Mouse (Mus musculus) heart, postnatal 0 days (tissue): ENCODE data around the gene Carmil1. TPM values are rescaled to one million over a fixed set of nuclear protein-coding genes. Genes with fewer than 3 reads are reported as not detected.

Experiments
- ATAC-seq: fragments of 200-750 bp; cut with Nextera tagmentation; 2 replicates; pipeline ENCODE4 v1.8.0; 2017; ENCODE audit warnings: low read depth, moderate number of reproducible peaks, moderate library complexity; ENCODE audit not compliant: insufficient read depth
- DNase-seq: peaks from one replicate; pipeline ENCODE4 v3.0.0-alpha.2; 2016; ENCODE audit warnings: low spot score
- H3K27ac ChIP-seq: fragments of 300-500 bp; sonication (generic); 2 replicates; pipeline ENCODE4 v1.5.1; 2014; ENCODE audit warnings: low read depth, mild to moderate bottlenecking
- H3K27me3 ChIP-seq: fragments of 300-500 bp; sonication (generic); 2 replicates; pipeline ENCODE4 v1.6.1; 2014; ENCODE audit warnings: low read length, mixed read lengths; ENCODE audit not compliant: control insufficient read depth, insufficient read depth
- H3K36me3 ChIP-seq: fragments of 300-500 bp; sonication (generic); replicated peaks from 2 replicates; pipeline ENCODE4 v1.6.1; 2014; ENCODE audit warnings: low read length, mixed read lengths; ENCODE audit not compliant: control insufficient read depth, insufficient read depth
- H3K4me1 ChIP-seq: fragments of 300-500 bp; sonication (generic); 2 replicates; pipeline ENCODE4 v1.6.1; 2014; ENCODE audit warnings: antibody characterized with exemption; ENCODE audit not compliant: control insufficient read depth, insufficient read depth
- H3K4me2 ChIP-seq: fragments of 300-500 bp; sonication (generic); 2 replicates; pipeline ENCODE4 v1.6.1; 2014; ENCODE audit warnings: low read depth, mild to moderate bottlenecking, low read length, moderate library complexity
- H3K4me3 ChIP-seq: fragments of 300-500 bp; sonication (generic); 2 replicates; pipeline ENCODE4 v1.5.1; 2014; ENCODE audit warnings: low read depth, low read length
- H3K9ac ChIP-seq: fragments of 300-500 bp; sonication (generic); replicated peaks from 2 replicates; pipeline ENCODE4 v1.6.1; 2014; ENCODE audit warnings: low read depth, low read length, mixed read lengths
- H3K9me3 ChIP-seq: fragments of 300-500 bp; sonication (generic); replicated peaks from 2 replicates; pipeline ENCODE4 v1.6.1; 2016; ENCODE audit warnings: low read length; ENCODE audit not compliant: control insufficient read depth
- CTCF ChIP-seq: IDR thresholded peaks from 2 replicates; pipeline ENCODE4 v1.5.1; 2016; ENCODE audit warnings: antibody characterized with exemption, control low read depth, low read depth
- EP300 ChIP-seq: IDR thresholded peaks from 2 replicates; pipeline ENCODE4 v1.6.1; 2016; ENCODE audit warnings: antibody characterized with exemption, low read depth
- WGBS: fragments of 180-500 bp; shearing (Covaris S2); extraction: QIAGEN DNeasy Blood & Tissue Kit; methylation state at CpG from one replicate; pipeline ENCODE4 v1.1.7; 2014; 5-methylcytosine and 5-hydroxymethylcytosine counted together
- polyA plus RNA-seq: library from polyadenylated mRNA; unstranded; fragments of >200 nt; fragmentation: Nextera tagmentation; extraction: Ambion mirVana; gene quantifications from 2 replicates; pipeline ENCODE4 v1.2.1, GENCODE M21; 2015
- total RNA-seq: library from RNA; depleted of rRNA; stranded (reverse); fragments of >200 nt; gene quantifications from 2 replicates; pipeline ENCODE4 v1.2.3, GENCODE M21; 2014; ENCODE audit warnings: low replicate concordance

The Carmil1 gene
- total and polyA plus RNA-seq, 2 experiments from 2014 or later: 1.1 to 4.3 TPM

- H3K9me3 ChIP-seq: no peaks in the 10 kb centered on the region
- H3K36me3 ChIP-seq: no peaks in the 10 kb centered on the region
- H3K9ac ChIP-seq: no peak overlapping the region
- no peaks in the 10 kb centered on the region for H3K4me1 ChIP-seq
- no peak overlapping the region for H3K27ac ChIP-seq
- ATAC-seq: no peak
- peaks cover 9% of the 10 kb centered on the region for H3K27me3 ChIP-seq
- no peak for DNase-seq
- H3K4me2 ChIP-seq: no peak overlapping the region
- WGBS: 83% methylated on average over 3 of the region's 3 CpGs
- TF ChIP-seq CTCF: no peak
- TF ChIP-seq EP300: no peak
- no peak overlapping the region for H3K4me3 ChIP-seq
Measured at GRCm38 (mm10) chr13:24132866-24133265, 147.7 kb downstream of the Carmil1 start.

- H3K4me1 ChIP-seq: no peaks in the 10 kb centered on the region
- H3K36me3 ChIP-seq: no peaks in the 10 kb centered on the region
- no peak overlapping the region for H3K4me3 ChIP-seq
- ATAC-seq (no peak), DNase-seq (no peak)
- H3K9me3 ChIP-seq: no peaks in the 10 kb centered on the region
- 77% methylated on average over 5 of the region's 5 CpGs for WGBS
- no peak for TF ChIP-seq CTCF
- no peak for TF ChIP-seq EP300
- H3K27me3 ChIP-seq: peaks cover 3% of the 10 kb centered on the region; the same call in 1 of the 2 replicates
- no peak overlapping the region for H3K9ac ChIP-seq
- H3K4me2 ChIP-seq: no peak overlapping the region
- H3K27ac ChIP-seq: no peak overlapping the region
Measured at GRCm38 (mm10) chr13:24131319-24131718, 149.3 kb downstream of the Carmil1 start.

GRCm38 (mm10) chr13:24130741-24131140, 149.9 kb downstream of the Carmil1 start:
- no peak for TF ChIP-seq EP300
- TF ChIP-seq CTCF: no peak
- ATAC-seq (no peak), DNase-seq (no peak)
- Histone ChIP-seq H3K4me3 (no peak overlapping the region), H3K27me3 (0 out of 2 replicates have a peak, but pooled peaks cover 4% of the 10 kb centered on the region), H3K4me1 (no peaks in the 10 kb centered on the region), H3K9me3 (no peaks in the 10 kb centered on the region), H3K4me2 (no peak overlapping the region), H3K9ac (no peak overlapping the region), H3K27ac (no peak overlapping the region), H3K36me3 (no peaks in the 10 kb centered on the region)
- 92% methylated on average over 2 of the region's 2 CpGs for WGBS

GRCm38 (mm10) chr13:24128731-24129130, 151.9 kb downstream of the Carmil1 start:
- 93% methylated on average over 1 of the region's 1 CpGs for WGBS
- H3K27me3 ChIP-seq: 0 out of 2 replicates have a peak, but pooled peaks cover 6% of the 10 kb centered on the region
- no peak for DNase-seq

GRCm38 (mm10) chr13:24125865-24126264, 154.7 kb downstream of the Carmil1 start:
- no peak overlapping the region for H3K9ac ChIP-seq
- no peaks in the 10 kb centered on the region for H3K4me1 ChIP-seq
- WGBS: 55% methylated on average over 6 of the region's 6 CpGs
- TF ChIP-seq EP300 (no peak), CTCF (no peak)
- H3K4me2 ChIP-seq: no peak overlapping the region
- H3K27ac ChIP-seq: no peak overlapping the region
- DNase-seq: no peak
- ATAC-seq: no peak
- H3K4me3 ChIP-seq: no peak overlapping the region
- H3K27me3 ChIP-seq: 0 out of 2 replicates have a peak, but pooled peaks cover 6% of the 10 kb centered on the region
- H3K9me3 ChIP-seq: no peaks in the 10 kb centered on the region
- no peaks in the 10 kb centered on the region for H3K36me3 ChIP-seq

More at GRCm38 (mm10) chr13:24128731-24129130, 151.9 kb downstream of the Carmil1 start:
- H3K9me3 ChIP-seq: no peaks in the 10 kb centered on the region
- no peak overlapping the region for H3K27ac ChIP-seq
- no peak overlapping the region for H3K9ac ChIP-seq
- TF ChIP-seq CTCF (no peak), EP300 (no peak)
- H3K4me1 ChIP-seq: no peaks in the 10 kb centered on the region
- H3K36me3 ChIP-seq: no peaks in the 10 kb centered on the region
- no peak overlapping the region for H3K4me3 ChIP-seq
- no peak overlapping the region for H3K4me2 ChIP-seq
- ATAC-seq: no peak

GRCm38 (mm10) chr13:24117181-24117812, 163.3 kb downstream of the Carmil1 start:
- no peaks in the 10 kb centered on the region for H3K4me1 ChIP-seq
- H3K9ac ChIP-seq: no peak overlapping the region
- no peak overlapping the region for H3K27ac ChIP-seq
- no peaks in the 10 kb centered on the region for H3K9me3 ChIP-seq
- H3K36me3 ChIP-seq: no peaks in the 10 kb centered on the region
- no peak overlapping the region for H3K4me2 ChIP-seq
- no peak for ATAC-seq
- H3K27me3 ChIP-seq: 0 out of 2 replicates have a peak, but pooled peaks cover 6% of the 10 kb centered on the region
- no peak overlapping the region for H3K4me3 ChIP-seq
- TF ChIP-seq CTCF (no peak), EP300 (no peak)
- no peak for DNase-seq
- WGBS: 67% methylated on average over 7 of the region's 7 CpGs
